Mouse (Mus musculus): ENCODE data around the gene Usp54. TPM values are rescaled to one million over a fixed set of nuclear protein-coding genes. Genes with fewer than 3 reads are reported as not detected.

The Usp54 gene
- polyA plus RNA-seq, 1 experiment = 8.4 TPM

DNA sequence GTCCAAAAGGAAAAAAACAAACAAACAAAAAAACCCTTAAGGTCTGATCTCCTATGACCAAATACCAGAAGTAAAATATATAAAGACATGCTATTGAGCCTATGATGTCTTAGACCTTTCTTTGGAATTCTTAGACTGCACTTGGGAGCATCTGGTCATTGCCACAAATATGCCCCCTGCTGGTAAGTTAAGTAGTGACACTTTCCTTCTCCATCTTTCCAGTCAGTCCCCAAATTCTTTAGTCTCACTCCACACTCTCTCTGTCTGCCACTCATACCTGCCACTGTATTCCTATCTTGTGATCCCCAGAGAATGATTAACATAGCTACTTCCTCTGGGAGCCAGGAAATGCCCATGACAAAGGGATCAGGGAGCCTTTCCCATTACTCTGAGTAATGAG lies 17.5 kb upstream of the Usp54 start:
- Histone ChIP-seq H3K4me1 (ENCODE audit: control insufficient read depth, insufficient read depth, low read length) (peaks cover 8% of the 10 kb centered on the region; the same call in 1 of the 2 replicates), H3K27ac (ENCODE audit: insufficient read depth, low read length) (no peak overlapping the region), H3K4me3 (ENCODE audit: insufficient read depth, low read length) (no peak overlapping the region)
- no peak for TF ChIP-seq POLR2A (IDR thresholded peaks at IDR 0.05; ENCODE audit: low read depth, low read length)
- no peak for TF ChIP-seq CTCF (IDR thresholded peaks at IDR 0.05; ENCODE audit: borderline replicate concordance, insufficient read depth, low read length)

DNA sequence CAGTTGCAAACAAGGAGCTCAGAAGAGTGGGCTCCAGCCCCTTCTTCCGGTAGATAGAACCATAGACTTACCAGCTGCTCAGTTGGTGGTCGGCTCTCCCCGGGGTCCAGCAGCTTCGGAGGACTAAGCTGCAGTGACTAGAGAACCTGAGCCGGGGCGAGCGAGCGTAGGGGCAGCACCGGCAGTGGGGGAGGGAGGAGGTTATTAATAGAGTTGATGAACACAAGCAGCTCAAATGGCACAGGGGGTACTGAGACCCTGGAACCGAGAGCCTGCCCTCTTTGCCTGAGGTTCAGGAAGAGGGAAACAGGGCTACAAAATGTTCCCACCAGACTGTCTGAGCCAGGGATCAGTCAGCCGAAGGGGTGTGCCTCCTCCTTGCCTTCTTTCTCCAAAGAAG lies 15.5 kb upstream of the Usp54 start, which contains the start of gene Myoz1:
Myoz1 (minus strand) TSS at position 180 of the 400 bp plus-strand sequence.
- H3K4me3 ChIP-seq (ENCODE audit: insufficient read depth, low read length) = no peak within 1 kb of the TSS
- H3K27ac ChIP-seq (ENCODE audit: insufficient read depth, low read length) = no peak within 1 kb of the TSS
- no peak for TF ChIP-seq POLR2A (IDR thresholded peaks at IDR 0.05; ENCODE audit: low read depth, low read length)
- TF ChIP-seq CTCF (IDR thresholded peaks at IDR 0.05; ENCODE audit: borderline replicate concordance, insufficient read depth, low read length) = no peak
- H3K4me1 ChIP-seq (ENCODE audit: control insufficient read depth, insufficient read depth, low read length) = 0 out of 2 replicates have a peak, but pooled peaks cover 2% of the 10 kb centered on the region

DNA sequence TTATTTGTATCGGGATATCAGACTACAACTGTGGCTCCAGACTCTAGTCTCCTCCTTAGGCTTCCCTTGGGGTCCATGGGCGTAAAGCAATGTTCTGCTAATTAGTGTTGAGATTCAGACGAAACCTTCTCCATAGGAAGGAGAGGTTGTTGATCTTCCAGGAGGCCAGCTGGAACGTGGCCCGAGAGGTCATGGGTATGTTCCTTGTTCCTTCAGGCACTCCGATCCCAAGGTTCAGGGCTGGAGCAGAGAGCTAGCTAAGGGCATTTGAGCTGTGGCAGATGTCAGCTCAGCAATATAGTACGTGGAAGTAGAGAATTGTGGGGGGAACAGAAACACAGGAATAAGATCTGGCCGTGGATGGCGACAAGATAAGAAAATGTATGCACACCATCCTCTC lies 14.9 kb upstream of the Usp54 start:
- no peak overlapping the region for H3K4me3 ChIP-seq (ENCODE audit: insufficient read depth, low read length)
- H3K27ac ChIP-seq (ENCODE audit: insufficient read depth, low read length) = no peak overlapping the region
- 0 out of 2 replicates have a peak, but pooled peaks cover 2% of the 10 kb centered on the region for H3K4me1 ChIP-seq (ENCODE audit: control insufficient read depth, insufficient read depth, low read length)
- TF ChIP-seq POLR2A (IDR thresholded peaks at IDR 0.05; ENCODE audit: low read depth, low read length) (no peak), CTCF (IDR thresholded peaks at IDR 0.05; ENCODE audit: borderline replicate concordance, insufficient read depth, low read length) (no peak)

- no peak for TF ChIP-seq CTCF (IDR thresholded peaks at IDR 0.05; ENCODE audit: borderline replicate concordance, insufficient read depth, low read length)
- no peak for TF ChIP-seq POLR2A (IDR thresholded peaks at IDR 0.05; ENCODE audit: low read depth, low read length)
- Histone ChIP-seq H3K27ac (ENCODE audit: insufficient read depth, low read length) (peak overlapping the region; percentile 35; the same call in 1 of the 2 replicates), H3K4me3 (ENCODE audit: insufficient read depth, low read length) (no peak overlapping the region), H3K4me1 (ENCODE audit: control insufficient read depth, insufficient read depth, low read length) (0 out of 2 replicates have a peak, but pooled peaks cover 2% of the 10 kb centered on the region)
Measured at GRCm38 (mm10) chr14:20654690-20655421, 14.0 kb upstream of the Usp54 start.

DNA sequence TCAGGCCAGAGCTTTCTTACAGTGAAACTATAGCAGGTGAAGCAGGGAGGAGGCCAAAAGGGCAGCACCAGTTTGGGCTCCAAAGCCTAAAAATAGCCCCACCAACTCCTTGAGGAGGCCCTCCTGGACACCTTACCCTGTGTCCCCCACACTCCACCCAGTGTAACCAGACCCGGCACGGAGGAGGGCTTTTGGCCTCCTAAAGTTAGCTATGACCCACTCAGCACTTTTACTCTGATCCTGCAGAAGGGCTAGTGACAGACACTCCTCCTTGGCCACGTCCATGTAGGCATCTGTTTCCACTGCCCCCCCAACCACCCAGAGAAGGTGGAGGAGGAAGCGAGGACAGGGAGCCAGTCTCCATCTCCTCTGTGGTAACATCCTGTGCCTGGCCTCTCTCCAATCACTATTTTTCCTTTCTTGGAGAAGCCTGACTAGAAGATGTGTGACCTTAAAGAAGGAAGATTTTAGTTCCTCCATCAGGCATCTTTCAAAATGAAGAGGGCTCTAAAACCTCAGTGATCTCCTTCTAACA lies 10.9 kb upstream of the Usp54 start:
- no peak for TF ChIP-seq CTCF (IDR thresholded peaks at IDR 0.05; ENCODE audit: borderline replicate concordance, insufficient read depth, low read length)
- H3K4me3 ChIP-seq (ENCODE audit: insufficient read depth, low read length) = no peak overlapping the region

GRCm38 (mm10) chr14:20651000-20651399 lies 10.1 kb upstream of the Usp54 start:
- Histone ChIP-seq H3K4me3 (ENCODE audit: insufficient read depth, low read length) (no peak overlapping the region), H3K4me1 (ENCODE audit: control insufficient read depth, insufficient read depth, low read length) (0 out of 2 replicates have a peak, but pooled peaks cover 2% of the 10 kb centered on the region), H3K27ac (ENCODE audit: insufficient read depth, low read length) (no peak overlapping the region)
- no peak for TF ChIP-seq POLR2A (IDR thresholded peaks at IDR 0.05; ENCODE audit: low read depth, low read length)
- TF ChIP-seq CTCF (IDR thresholded peaks at IDR 0.05; ENCODE audit: borderline replicate concordance, insufficient read depth, low read length) = no peak

More for the DNA sequence above, 10.9 kb upstream of the Usp54 start:
- H3K27ac ChIP-seq (ENCODE audit: insufficient read depth, low read length) = no peak overlapping the region
- H3K4me1 ChIP-seq (ENCODE audit: control insufficient read depth, insufficient read depth, low read length) = 0 out of 2 replicates have a peak, but pooled peaks cover 2% of the 10 kb centered on the region

DNA sequence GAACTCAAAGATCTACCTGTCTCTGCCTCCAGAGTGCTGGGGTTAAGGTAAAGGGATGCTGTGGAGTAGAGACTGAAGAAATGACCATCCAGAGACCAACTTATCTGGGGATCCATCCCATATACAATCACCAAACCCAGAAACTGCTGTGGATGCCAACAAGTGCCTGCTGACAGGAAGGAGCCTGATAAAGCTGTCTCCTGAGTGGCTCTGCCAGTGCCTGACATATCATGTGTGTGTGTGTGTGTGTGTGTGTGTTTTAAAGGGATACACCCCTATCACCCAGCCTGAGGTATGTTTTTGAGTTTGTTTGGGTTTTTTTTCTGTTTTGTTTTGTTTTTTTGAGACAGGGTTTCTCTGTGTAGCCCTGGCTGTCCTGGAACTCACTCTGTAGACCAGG lies 5.5 kb upstream of the Usp54 start:
- Histone ChIP-seq H3K4me3 (ENCODE audit: insufficient read depth, low read length) (no peak overlapping the region), H3K27ac (ENCODE audit: insufficient read depth, low read length) (no peak overlapping the region), H3K4me1 (ENCODE audit: control insufficient read depth, insufficient read depth, low read length) (no peaks in the 10 kb centered on the region)
- no peak for TF ChIP-seq POLR2A (IDR thresholded peaks at IDR 0.05; ENCODE audit: low read depth, low read length)
- TF ChIP-seq CTCF (IDR thresholded peaks at IDR 0.05; ENCODE audit: borderline replicate concordance, insufficient read depth, low read length) = no peak

DNA sequence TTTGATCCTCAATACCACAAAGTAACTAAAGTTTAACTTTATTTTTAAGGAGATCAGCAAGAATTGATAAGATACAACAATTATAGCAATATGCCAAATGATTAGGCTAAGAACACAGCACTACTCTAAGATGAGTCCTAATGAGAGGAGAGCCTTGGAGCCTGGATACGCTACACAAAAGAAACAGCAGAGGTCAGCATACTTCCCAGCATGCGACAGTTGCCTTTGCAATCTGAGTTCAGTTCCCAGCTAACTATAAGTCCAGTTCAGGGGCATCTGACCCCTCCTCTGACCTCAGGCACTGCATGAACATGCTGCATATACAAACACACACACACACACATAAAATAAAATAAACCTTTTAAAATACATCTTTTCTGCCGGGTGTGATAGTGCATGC lies 4.7 kb upstream of the Usp54 start:
- TF ChIP-seq CTCF (IDR thresholded peaks at IDR 0.05; ENCODE audit: borderline replicate concordance, insufficient read depth, low read length) (no peak), POLR2A (IDR thresholded peaks at IDR 0.05; ENCODE audit: low read depth, low read length) (no peak)
- Histone ChIP-seq H3K27ac (ENCODE audit: insufficient read depth, low read length) (no peak overlapping the region), H3K4me3 (ENCODE audit: insufficient read depth, low read length) (no peak overlapping the region), H3K4me1 (ENCODE audit: control insufficient read depth, insufficient read depth, low read length) (no peaks in the 10 kb centered on the region)

GRCm38 (mm10) chr14:20641438-20641875 lies 594 bp upstream of the Usp54 start:
- TF ChIP-seq POLR2A (IDR thresholded peaks at IDR 0.05; ENCODE audit: low read depth, low read length) = no peak
- TF ChIP-seq CTCF (IDR thresholded peaks at IDR 0.05; ENCODE audit: borderline replicate concordance, insufficient read depth, low read length) = no peak
- Histone ChIP-seq H3K4me1 (ENCODE audit: control insufficient read depth, insufficient read depth, low read length) (no peaks in the 10 kb centered on the region), H3K27ac (ENCODE audit: insufficient read depth, low read length) (peak overlapping the region; percentile 84)

More at GRCm38 (mm10) chr14:20641438-20641875, 594 bp upstream of the Usp54 start:
- peak overlapping the region; percentile 83 for H3K4me3 ChIP-seq (ENCODE audit: insufficient read depth, low read length)
